Mouse (Mus musculus) urinary bladder, postnatal 25 days (tissue): ENCODE measurements around the gene Rab36.
"Not testable (repeated sequence)": the region's sequence is repeated elsewhere in the genome, so short reads cannot be mapped to it uniquely, and the experiment has no call there.

Source experiments
- DNase-seq: peaks from one replicate; pipeline ENCODE4 v3.0.0; 2022; ENCODE audit warnings: low spot score

Rab36 gene

DNA sequence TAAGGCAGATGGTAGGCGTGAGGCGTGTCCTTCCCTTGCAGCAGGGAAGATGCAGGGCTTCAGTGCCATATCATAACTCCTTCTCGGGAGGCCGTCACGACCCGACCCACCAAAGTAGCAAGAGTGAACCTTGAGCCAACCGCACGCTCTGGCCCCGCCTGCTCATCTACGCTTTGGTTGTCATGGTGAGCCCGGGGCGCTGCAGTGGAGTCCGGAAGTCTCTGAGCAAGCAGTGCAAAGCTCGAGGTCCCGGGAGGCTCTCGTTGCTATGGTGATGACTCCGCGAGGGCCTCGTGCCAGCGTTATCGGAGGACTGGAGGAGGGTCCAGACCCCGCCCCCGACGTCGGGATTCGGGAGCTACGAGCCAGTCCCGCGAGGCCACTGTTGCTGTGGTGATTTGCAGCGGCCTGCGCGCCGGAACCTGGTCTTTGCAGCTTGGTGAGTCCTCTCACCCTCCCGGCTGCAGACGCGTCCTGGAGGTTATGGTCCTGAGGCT is at the start of gene Rab36:
Gene Rab36 (plus strand): TSS at position 176 of the 497 bp plus-strand sequence.
- DNase-seq, result peak; percentile 75

DNA sequence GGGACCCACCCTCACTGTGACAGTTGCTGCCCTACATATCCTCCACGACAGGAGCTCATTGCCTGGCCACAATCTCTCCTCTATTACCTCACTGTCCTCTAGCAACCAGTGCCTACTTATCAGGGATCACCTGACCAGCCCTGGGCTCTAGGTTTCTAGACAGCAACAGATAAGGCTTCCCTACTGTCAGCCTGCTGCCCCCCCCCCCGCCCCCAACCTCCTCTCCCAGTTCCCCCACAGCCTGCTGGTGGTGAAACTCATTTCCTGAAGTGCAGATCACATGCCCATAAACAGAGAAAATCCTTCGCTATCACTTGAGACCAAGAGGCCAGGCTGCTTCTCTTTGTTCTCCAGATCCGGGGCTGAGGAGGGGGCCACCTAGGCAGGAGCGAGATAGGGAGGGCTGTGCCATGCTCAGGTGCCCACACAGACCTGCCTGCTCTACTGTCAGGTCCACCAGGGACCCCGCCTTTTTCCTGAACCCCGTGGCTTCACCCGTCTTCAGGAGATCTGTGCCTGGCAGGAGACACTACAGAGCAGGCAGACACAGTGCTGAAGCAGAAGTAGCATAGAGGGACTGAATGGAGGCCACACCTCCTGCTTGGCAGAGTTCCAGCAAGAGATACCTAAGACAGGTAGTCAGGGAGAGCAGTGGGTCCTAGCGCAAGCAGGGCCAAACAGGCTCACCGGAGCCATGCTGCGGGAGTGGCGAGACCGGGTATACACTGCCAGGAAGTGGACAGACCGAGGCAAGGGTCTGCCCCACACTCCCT is 49.0 kb upstream of the Rab36 start:
- no peak for DNase-seq

DNA sequence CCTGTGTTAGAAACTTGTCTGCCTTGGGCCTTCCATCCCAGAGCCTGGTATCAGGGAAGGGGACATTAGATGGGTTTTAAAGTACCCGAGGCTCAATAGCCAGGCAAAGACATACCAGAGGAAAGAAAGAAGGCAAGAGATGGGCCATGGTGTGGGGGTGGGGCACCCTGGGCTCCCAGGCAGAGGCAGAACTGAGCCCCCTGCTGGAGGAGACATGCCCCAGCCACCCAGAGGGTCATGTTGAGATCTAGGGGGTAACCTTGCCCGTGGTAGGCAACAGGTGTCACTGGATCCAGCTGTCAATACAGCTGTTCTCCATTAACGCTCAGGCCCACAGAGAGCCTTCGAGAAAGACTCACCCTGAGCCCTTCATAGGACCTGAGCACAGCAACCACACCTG is 47.0 kb upstream of the Rab36 start:
- DNase-seq, result no peak

DNA sequence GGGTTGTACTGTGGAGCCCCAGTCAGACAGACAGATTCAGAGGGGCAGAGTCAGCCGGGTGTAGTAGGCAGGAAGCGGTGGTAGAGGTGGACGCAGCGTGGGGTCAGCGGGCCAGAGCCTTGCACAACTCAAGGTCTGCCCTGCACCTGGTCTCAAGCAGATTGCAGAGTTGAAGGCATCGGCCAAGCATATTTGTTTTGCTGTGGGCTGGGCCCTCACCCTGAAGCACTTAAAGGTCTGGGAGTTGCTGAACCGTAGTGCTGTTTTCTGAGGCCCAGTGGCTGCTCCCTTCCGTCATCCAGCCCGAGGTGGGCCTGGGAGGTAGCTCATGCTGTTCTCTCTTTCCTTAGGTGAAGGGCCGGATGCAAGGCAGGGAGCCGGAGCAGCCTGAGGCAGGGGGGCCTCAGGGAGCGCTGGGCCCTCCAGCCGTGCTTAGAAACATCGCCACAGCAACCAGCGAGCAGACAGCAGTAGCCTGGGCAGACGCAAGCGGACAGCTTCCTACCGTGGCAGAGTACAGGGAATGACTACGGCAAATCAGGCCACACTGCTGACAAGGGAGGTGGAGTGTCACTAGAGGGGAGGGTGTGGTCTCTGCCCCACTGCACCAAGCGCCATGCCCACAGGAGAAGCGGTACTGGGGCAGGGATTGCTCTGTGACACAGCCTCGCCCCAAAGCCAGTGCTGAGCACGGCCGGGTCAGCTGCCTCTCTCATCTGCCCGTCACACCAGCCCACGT is 46.1 kb upstream of the Rab36 start:
- no peak for DNase-seq

DNA sequence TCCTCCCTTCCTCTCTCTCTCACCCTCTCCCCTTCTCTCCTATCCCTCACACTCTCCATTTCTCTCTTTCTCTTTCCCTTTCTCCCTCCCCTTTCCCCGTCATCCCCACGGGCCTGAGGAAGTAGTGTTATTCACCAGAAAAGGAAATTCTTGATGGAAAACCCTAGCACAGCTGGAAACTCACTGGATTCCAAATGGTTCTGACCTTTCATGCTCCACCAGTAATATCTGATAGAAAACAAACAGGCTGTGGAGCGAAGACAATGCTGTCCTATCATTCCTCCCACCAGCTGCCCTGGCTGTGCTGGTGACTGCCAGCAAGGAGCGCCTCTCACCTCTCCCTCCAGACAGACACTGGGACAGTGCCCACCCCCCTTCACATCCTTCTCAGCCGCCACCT is 42.0 kb upstream of the Rab36 start:
- DNase-seq, result no peak

DNA sequence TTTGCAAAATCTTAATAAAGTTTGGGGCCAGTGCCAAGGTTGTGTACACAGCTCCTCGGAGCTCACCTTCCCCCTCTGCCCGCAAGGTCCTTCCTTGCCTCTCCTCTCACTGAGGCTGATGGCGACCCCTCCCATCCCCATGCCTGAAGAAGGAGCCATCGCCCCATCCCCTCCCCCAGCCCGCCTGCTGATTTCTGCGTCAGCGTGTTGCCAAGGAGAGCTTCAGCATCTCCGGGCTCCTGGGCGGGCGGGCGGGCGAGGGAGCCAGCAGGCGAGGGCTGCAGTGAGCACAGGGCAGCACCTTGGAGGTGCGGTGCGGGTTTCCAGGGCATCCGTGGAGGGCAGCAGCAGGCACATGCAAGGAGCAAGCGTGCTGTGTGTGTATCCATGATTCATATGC is 41.5 kb upstream of the Rab36 start:
- no peak for DNase-seq

DNA sequence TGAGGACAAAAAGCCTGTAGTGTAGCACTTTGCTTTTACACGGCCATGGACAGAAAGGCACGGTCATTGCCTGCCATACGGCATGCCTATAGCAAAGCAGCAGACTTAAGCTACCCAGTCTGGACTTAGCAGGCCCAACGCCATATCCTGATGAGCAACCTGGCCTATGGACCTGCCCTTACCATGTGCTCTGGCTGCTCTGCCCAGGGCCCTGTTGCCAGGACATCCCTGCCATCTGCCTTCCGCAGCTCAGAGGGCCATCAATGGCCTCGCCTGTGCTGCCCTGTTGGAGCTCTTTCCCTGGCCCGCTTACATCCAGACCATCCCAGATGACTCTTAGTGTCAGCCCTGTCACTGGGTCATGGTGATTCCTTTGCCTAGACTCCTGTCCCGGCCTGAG is 35.5 kb upstream of the Rab36 start:
- DNase-seq, result no peak

DNA sequence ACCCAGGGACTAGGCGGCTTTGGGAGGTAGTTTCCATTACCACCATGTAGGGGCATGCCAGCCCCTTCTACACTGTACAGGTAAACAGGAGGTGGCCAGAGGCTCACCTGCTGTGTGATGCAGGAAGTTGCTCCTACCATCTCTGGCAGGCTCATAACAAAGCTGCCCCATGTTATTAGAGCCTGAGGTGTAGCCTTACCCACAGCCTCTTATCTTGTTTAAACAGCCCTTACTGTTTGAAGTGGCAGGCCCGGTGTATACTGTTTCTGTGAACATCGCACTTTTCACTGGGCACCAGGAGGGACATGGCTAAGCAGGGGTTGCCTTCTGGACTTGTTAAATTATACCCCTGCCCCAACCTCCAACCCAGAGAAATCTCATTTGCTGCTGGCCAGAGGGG is 32.8 kb upstream of the Rab36 start:
- no peak for DNase-seq

DNA sequence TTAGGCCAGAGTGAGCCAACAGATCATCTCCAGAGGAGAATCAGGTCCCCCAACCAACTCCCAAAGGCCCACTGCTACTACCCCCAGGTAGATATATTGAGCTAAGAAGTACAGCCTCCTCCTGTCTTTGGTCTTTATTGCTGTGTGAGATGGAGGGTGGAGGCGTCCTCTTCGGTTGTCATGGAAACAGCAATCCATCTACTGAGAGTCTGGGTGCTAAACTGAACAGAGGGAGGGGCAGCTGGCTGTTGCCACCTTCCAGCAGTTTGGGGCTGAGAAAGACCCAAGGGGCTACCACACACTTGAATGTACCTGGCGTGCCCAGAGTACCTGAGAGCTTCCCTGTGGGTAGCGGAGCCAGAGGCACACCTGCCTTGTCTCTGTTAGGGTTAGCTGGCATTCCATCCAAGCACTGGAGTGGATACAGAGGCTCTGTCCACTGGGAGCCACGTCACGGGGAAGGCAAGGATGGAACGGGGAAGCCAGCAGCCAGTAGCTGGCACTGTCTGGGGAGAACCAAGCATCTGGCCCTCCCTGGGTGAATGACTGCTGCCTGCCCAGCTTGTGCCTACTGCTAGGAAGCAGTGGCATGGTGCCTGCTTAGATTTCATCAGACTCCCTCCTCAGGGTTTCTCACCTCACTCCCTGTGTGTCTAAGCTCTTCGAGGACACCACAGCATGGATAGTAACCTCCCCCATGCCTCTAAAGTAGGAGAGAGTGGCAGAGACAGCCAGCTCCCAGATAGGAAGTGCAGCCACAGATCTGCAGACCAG is 29.8 kb upstream of the Rab36 start:
- no peak for DNase-seq

DNA sequence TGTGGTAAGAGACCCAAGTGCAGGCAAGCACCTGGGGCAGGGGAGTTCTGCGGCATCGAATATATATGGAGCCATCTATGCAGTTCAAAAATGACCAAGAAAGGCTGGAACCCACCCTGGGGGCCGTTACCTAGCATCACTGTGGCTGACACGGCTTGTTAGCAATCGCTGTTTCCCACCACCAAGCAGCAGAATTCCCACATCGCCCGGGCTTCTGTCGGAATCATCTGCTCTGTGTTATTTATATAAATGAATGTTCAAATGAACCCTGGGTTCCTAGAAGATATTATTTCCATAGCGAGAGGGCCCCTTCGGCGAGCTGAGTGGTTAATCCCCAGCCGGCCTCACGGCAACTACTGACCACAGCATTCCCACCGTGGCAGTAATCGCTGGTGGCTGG is 26.2 kb upstream of the Rab36 start:
- no peak for DNase-seq

DNA sequence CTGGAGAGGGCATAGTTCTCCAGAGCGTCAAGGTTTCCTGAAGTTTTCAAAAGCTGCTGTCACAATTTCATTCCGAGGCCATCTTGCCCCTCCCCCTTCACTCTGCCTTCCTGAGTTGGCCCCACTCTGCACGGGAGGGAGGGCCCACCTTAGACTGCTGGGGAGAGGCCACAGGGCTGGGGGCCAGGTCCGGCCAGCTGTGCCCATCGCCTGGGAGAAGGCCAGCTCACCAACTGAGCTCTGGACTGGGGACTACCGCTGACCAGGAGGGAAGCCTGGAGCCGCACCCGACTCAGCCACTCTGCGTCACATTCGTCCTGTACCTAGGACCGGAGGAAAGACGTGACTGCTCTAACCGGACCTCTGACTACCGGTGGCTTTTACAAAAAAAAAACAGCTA is 21.4 kb upstream of the Rab36 start:
- no peak for DNase-seq

DNA sequence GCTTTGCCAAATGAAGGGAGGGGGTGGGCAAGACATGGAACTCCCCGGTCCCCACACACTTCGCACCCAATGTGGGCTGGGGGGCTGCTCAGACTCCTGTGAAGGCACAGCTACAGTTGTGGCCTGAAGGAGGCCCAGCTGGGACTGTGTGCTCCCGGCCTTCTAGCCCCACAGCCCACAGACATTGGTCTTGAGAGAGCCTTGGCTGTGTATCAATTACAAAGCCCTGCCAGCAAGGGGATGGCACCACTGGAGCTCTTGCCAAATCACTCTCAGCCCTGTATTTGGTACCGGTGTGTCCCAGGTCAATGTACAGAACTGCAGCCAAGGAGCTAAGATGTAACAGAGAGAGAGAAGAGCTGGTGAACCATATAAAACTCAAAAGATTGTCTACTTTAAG is 20.4 kb upstream of the Rab36 start:
- DNase-seq, result no peak

DNA sequence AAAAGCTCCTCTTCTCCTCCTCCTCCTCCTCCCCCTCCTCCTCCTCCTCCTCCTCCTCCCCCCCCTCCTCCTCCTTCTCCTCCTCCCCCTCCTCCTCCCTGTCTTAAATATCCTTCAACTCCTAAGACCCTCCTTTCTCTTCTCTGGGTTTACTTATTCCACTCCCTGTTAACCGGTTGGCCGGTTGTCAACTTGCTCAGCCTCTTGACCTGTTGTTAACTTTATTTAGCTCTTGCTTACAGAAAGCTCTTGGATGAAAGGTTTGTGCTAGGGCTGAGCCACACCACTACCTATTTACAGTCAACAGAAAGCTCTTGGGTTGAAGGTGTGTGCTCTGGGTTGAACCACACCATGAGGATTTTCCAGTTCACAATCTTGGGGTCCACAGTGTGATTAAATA is 16.6 kb upstream of the Rab36 start:
- DNase-seq, result no peak

DNA sequence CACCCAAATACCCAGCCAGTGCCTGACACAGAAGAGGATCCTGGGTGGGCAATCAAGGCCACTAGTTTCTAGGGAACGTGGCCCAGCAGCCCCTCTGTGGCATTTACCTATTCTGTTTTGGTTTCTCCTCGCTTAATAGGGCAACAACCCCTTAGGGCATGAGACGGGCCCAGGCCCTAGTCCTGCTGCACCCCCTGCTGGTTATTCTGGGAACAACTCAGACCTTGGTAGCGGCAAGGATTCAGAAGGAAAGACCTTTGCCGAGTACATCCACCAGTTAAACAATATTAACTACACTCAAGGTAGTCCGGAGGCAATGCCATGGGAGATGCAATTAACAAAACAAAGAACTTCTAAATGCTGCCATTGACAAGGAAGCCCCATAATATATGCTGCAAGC is 15.7 kb upstream of the Rab36 start:
- peak; percentile 74 for DNase-seq

DNA sequence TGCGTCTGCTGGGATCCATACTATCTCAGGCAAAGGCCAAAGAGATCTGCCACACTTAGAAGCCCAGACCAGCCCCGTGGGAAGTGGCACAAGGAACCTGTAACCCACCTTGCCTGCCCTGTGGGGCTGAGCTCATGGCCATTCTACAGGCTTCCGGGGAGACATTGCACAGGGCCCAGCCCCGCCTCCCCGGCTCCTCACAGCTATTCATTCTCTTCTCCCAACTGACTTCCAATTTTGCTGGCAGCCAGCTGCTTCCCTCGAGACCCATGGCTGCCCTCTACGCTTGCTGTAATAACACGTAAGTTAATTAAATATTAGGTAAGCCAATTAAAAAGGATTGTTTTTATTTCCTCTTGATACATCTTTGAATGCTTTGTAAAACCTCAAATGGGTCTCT is 10.4 kb upstream of the Rab36 start:
- no peak for DNase-seq

DNA sequence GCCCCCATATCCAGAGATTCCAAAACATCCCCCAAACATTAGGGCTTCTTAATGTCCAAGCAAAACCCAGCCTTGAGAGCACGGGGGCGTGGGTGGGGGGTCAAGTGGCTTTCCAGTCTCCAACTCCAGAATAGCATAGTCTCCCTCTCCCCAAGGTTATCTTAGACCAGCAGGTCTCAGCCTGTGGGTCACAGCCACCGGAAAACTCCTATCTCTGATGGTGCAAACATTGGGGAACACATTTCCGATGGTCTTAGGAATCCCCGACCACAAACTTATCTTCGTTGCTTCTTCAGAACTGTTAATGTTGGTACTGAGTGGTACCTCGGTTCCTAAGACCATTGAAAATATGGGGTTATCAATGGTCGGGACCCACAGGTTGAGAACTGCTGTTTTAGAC is 8.1 kb upstream of the Rab36 start:
- no peak for DNase-seq

DNA sequence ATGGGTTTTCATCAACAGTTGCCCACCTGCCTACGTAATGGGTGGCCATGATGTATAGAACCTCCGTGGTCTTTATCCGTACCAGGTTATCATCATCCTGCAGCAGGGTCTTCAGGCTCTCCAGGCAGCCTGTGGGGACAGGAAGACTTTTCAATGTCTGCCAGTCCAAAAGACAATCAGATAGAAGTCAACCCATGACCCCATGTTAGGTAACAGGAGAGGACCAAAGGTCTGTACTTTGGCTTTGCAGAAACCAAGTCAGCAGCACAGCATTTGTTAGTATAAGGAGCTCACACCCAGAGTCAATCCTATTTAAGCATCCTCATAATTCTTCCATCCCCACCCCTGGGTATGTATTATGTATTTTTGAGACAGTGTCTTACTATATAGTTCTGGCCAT is 7.2 kb upstream of the Rab36 start:
- no peak for DNase-seq

DNA sequence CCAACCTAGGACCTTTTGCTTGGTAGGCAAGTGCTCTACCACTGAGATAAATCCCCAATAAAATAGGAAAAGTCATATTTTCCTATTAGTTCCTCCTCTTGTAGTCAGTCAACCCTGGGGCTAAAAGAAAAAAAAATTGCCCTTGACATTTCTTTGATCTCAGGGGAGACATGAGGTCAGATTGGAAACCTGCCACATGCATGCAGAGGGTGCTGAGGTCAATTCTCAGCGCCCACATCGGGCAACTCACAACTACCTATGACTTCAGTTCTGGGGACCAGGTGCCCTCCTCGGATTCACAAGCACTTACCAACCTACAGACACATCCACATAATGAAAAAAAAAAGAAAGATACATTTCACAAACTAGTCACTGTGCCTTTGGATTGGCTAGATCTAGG is 6.6 kb upstream of the Rab36 start:
- no peak for DNase-seq

DNA sequence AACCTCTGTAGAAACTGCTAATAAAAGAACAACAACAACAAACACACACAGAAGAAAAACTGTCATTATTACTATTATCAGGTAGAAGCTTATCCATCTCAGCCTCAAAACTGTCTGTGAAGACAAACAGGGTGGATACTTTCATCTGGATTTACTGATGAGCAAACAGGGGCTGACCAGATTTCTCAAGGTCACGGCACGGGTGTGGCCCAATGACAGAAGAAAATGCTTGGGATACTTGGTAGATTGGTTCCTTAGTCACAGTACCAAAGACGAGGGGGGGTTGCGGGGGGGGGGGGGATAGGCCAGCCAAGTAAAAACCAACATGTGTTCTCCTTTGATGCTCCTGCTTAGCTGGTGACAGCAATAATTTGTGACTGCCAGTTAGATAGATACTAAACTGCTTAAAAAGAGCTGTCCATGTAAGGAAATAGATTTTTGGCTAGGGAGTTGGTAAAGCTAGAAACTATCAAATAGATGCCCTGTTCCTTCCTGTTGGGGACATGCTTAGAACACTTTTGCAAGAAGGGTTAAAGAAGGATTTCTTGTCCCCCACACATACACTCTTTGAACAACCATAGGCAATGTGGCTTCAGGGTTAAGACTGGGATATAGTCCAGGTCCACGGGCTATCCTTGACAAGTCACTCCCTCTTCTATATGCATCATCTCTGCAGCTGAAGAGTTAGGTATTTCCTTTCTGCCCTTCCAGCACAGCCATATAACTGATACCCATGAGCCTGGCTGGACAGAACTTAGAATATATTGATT is 5.3 kb upstream of the Rab36 start:
- no peak for DNase-seq

DNA sequence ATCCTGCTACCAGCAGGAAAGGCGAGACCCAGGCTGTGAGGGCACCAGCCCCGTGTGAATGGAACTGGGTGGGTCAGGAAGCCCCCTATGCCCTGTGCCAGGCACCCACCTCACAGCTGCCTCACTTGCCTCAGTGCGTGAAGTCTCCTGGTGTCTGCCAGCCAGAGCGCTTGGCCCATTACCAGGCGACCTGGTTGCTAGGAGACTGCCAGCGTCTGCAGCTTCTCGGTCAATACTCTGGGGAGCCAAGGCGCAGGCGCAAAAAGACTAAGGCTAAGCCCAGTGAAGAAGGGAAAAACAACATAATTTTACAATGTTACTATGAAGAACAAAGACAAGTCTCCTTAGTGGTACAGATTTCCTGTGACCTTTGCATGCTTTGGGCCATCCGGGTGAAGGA is 4.5 kb upstream of the Rab36 start, which contains the start of gene Rsph14:
Gene Rsph14 (minus strand): TSS at position 192 of the 400 bp plus-strand sequence.
- DNase-seq, result peak; percentile 41

DNA sequence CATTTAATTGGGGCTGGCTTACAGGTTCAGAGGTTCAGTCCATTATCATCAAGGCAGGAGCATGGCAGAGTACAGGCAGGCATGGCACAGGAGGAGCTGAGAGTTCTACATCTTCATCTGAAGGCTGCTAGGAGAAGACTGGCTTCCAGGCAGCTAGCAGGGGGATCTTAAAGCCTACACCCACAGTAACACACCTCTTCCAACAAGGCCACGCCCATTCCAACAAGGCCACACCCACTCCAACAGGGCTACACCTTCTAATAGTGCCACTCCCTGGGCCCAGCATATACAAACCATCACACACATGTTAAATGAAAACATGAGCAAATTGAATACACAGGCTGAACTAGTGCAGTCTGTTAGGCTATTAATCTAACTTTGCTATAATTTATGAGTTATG is 5.2 kb downstream of the Rab36 start:
- DNase-seq, result not testable (repeated sequence)

DNA sequence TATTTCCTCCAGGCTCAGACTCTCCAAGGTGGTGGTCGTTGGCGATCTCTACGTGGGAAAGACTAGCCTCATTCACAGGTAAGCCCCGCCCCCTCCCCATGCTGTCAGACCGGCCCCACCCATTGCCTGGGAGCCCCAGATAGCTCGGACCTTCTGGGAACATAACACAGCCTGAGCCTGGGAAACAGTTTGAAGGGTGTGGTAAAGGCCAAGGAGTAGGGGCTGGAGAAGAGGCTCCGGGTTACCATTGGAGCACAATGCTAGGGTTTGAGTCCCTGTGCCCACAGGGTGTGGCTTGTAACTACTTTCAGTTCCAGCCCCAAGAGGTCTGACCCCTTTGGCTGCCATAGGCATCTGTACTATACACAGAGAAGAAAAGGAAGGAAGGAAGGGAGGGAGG is 7.6 kb downstream of the Rab36 start:
- no peak for DNase-seq
